Mouse (Mus musculus): ENCODE data around the gene Slc7a9. TPM values are rescaled to one million over a fixed set of nuclear protein-coding genes. Genes with fewer than 3 reads are reported as not detected.
A peak's percentile ranks its signal among the peaks of the same experiment; 100 is the strongest.

The Slc7a9 gene
- polyA plus RNA-seq (2014; fragmentation: Nextera tagmentation; extraction: Ambion mirVana), result 0.17 TPM in 1 of 2 replicates, not detected in the other

DNA sequence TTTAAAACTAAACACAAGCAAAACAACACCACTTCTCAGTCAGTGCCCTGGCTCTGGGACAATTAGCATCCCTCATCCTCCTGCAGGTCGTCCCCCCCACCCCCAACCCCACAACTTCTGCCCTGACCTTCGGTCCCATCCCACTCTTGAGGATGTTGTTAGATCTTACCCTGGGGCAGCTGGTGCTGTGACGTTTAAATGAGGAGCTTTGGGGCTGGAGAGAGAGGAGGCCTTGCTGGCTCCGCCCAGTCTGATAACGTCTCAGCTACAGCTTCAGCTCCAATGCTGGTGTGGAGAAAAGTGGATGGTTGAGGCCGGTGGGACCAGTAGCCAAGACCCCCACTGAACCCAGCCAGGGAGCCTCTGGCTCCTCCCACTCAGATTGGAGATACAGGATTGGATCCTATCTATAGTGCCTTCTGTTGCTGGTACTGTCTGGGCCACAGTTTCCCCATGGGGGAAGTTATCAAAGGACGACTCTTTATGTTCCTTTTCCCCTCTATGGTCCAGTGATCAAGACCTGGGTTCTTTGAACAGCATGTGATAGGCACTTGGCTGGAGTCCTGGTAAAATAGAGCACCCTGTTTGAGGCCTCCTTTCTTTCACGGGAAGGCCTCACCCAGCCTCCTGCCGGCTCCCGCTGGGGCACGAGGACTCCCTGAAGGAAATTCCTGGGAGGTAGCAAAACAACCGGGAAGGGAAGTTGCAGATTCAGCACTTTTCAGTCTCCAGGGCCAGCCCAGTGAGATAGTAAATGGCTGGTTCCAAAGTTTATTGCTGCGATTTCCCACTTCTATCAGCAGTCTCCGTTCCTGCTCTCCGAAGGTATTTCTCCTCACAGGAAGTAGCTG lies at the start of gene Slc7a9:
Slc7a9 (plus strand) TSS at position 801 of the 851 bp plus-strand sequence.
- ATAC-seq (ENCODE audit: low FRiP score), result no peak
- peak; percentile 3 for DNase-seq (ENCODE audit: low spot score)
- no peak within 1 kb of the TSS for H3K27ac ChIP-seq (ENCODE audit: low read depth, low read length)
- H3K4me2 ChIP-seq (replicated peaks; ENCODE audit: low read depth, low read length), result no peak within 1 kb of the TSS
- H3K27me3 ChIP-seq (ENCODE audit: control insufficient read depth, insufficient read depth, low read length), result no peaks in the 10 kb centered on the region
- H3K4me1 ChIP-seq (replicated peaks; ENCODE audit: control insufficient read depth, insufficient read depth, low read length), result no peaks in the 10 kb centered on the region
- H3K4me3 ChIP-seq (ENCODE audit: low read depth, low read length), result no peak within 1 kb of the TSS
- WGBS, result 28% methylated on average over 15 of the region's 15 CpGs
- H3K36me3 ChIP-seq (ENCODE audit: control insufficient read depth, insufficient read depth, low read length), result no peaks in the 10 kb centered on the region
- no peaks in the 10 kb centered on the region for H3K9me3 ChIP-seq (ENCODE audit: control insufficient read depth, low read length)
- no peak within 1 kb of the TSS for H3K9ac ChIP-seq (ENCODE audit: low read depth, low read length)

DNA sequence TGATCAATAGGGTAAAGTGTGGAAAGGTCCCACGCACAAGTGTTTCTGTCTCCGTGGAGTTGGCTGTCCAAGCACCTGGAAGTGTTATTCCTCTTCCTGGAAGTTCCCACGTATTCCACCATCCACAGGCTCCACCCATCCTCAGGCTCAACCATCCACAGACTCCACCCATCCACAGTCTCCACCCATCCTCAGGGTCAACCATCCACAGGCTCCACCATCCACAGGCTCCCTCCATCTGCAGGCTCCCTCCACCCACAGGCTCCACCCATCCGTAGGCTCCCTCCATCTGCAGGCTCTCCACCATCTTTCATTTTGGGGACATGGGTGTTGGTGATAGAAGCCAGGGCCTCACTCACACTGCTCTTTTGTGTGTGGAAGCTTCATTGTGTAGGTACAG lies 47.4 kb upstream of the Slc7a9 start:
- peaks cover 6% of the 10 kb centered on the region for H3K4me1 ChIP-seq (replicated peaks; ENCODE audit: control insufficient read depth, insufficient read depth, low read length)
- WGBS, result 72% methylated on average over 4 of the region's 4 CpGs
- no peak overlapping the region for H3K27ac ChIP-seq (ENCODE audit: low read depth, low read length)
- DNase-seq (ENCODE audit: low spot score) (no peak), ATAC-seq (ENCODE audit: low FRiP score) (no peak)
- H3K27me3 ChIP-seq (ENCODE audit: control insufficient read depth, insufficient read depth, low read length), result no peaks in the 10 kb centered on the region
- no peak overlapping the region for H3K4me2 ChIP-seq (replicated peaks; ENCODE audit: low read depth, low read length)
- no peak overlapping the region for H3K4me3 ChIP-seq (ENCODE audit: low read depth, low read length)
- H3K9ac ChIP-seq (ENCODE audit: low read depth, low read length), result no peak overlapping the region
- H3K36me3 ChIP-seq (ENCODE audit: control insufficient read depth, insufficient read depth, low read length), result peaks cover 9% of the 10 kb centered on the region
- no peaks in the 10 kb centered on the region for H3K9me3 ChIP-seq (ENCODE audit: control insufficient read depth, low read length)

DNA sequence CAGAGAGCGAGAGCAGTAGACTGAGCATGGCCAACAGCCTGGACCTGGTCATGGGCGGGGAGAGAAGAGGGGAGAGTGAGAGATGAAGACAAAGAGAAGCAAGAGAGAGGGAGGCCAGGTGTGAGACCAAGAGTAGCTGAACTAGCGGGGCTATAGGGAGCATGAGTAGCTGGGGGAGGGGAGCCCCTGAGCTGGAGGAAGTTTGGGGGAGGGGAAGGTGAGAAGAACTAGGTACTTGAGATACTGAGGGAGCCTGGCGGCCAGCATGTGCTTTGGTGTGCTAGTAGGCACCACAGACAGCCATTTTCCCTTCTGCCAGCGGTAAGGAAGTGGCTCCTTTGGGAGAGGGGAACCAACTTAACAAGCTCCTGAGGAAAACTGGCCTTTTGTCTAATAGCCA lies 33.4 kb upstream of the Slc7a9 start:
- H3K9me3 ChIP-seq (ENCODE audit: control insufficient read depth, low read length), result no peaks in the 10 kb centered on the region
- H3K27me3 ChIP-seq (ENCODE audit: control insufficient read depth, insufficient read depth, low read length), result no peaks in the 10 kb centered on the region
- 64% methylated on average over 5 of the region's 5 CpGs for WGBS
- no peak overlapping the region for H3K4me3 ChIP-seq (ENCODE audit: low read depth, low read length)
- no peaks in the 10 kb centered on the region for H3K4me1 ChIP-seq (replicated peaks; ENCODE audit: control insufficient read depth, insufficient read depth, low read length)
- ATAC-seq (ENCODE audit: low FRiP score) (no peak), DNase-seq (ENCODE audit: low spot score) (no peak)
- H3K4me2 ChIP-seq (replicated peaks; ENCODE audit: low read depth, low read length), result no peak overlapping the region
- no peak overlapping the region for H3K27ac ChIP-seq (ENCODE audit: low read depth, low read length)
- no peak overlapping the region for H3K9ac ChIP-seq (ENCODE audit: low read depth, low read length)
- 0 out of 2 replicates have a peak, but pooled peaks cover 2% of the 10 kb centered on the region for H3K36me3 ChIP-seq (ENCODE audit: control insufficient read depth, insufficient read depth, low read length)

DNA sequence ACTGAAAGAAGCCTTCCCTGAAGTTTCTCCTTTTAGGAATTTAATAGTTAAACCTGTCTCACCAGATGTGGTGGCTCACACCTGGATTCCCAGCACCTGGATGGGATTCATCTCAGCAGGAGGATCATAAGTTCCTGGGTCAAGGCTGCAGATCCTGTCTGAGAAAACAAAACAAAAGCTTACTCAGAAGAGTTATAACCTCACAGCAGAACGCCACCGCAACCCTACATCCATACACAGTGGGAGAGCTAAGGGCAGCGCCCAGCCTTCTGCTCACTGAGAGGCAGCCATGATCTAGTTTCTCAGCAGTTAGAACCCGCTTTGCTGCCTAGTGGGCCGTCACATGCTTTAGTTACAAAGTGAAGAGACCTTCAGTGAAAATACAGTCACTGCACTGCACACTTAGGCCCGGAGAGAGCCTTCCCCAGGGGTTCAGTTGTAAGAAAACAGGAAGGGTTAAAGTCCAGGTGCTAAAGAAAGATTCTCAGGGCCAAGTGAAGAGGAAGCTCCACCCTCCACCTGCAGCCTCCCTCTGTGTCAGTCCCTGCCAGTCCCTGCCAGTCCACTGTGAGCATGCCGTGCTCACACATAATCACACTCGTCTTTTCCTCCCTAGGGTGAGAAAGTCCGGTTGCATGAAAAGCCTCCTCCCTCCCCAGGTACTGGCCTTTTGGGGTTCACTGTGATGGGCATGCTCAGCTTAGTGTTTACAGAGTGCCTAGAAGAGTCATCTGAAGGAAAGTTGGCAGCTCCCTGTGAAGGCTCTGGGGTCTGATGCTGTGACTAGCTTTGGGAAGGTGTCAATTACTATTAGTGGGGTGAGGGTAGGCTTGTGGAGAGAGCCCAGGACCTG lies 32.6 kb upstream of the Slc7a9 start:
- 0 out of 2 replicates have a peak, but pooled peaks cover 2% of the 10 kb centered on the region for H3K36me3 ChIP-seq (ENCODE audit: control insufficient read depth, insufficient read depth, low read length)
- ATAC-seq (ENCODE audit: low FRiP score) (no peak), DNase-seq (ENCODE audit: low spot score) (no peak)
- no peak overlapping the region for H3K4me3 ChIP-seq (ENCODE audit: low read depth, low read length)
- no peaks in the 10 kb centered on the region for H3K27me3 ChIP-seq (ENCODE audit: control insufficient read depth, insufficient read depth, low read length)
- no peak overlapping the region for H3K27ac ChIP-seq (ENCODE audit: low read depth, low read length)
- no peaks in the 10 kb centered on the region for H3K9me3 ChIP-seq (ENCODE audit: control insufficient read depth, low read length)
- H3K4me2 ChIP-seq (replicated peaks; ENCODE audit: low read depth, low read length), result no peak overlapping the region
- WGBS, result 80% methylated on average over 9 of the region's 9 CpGs
- H3K4me1 ChIP-seq (replicated peaks; ENCODE audit: control insufficient read depth, insufficient read depth, low read length), result no peaks in the 10 kb centered on the region
- H3K9ac ChIP-seq (ENCODE audit: low read depth, low read length), result no peak overlapping the region

DNA sequence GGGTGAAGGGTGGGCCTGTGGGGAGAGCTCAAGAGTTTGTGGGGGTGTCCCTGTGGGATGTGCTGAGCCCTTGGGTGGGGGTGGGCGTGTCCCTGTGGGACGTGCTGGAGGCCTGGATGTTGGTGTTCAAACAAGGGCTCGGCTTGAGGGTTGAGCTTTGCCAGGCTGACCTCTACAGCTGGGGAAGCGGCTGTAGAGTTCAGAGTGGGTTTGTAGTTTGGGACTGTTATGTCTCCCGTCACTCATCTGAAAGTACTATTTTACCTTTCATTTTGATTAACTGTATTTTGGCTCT lies 32.0 kb upstream of the Slc7a9 start:
- no peak for DNase-seq (ENCODE audit: low spot score)
- H3K9ac ChIP-seq (ENCODE audit: low read depth, low read length), result no peak overlapping the region
- H3K27ac ChIP-seq (ENCODE audit: low read depth, low read length), result no peak overlapping the region
- ATAC-seq (ENCODE audit: low FRiP score), result no peak
- no peaks in the 10 kb centered on the region for H3K4me1 ChIP-seq (replicated peaks; ENCODE audit: control insufficient read depth, insufficient read depth, low read length)
- 88% methylated on average over 5 of the region's 5 CpGs for WGBS
- H3K36me3 ChIP-seq (ENCODE audit: control insufficient read depth, insufficient read depth, low read length), result peaks cover 5% of the 10 kb centered on the region
- H3K4me3 ChIP-seq (ENCODE audit: low read depth, low read length), result no peak overlapping the region
- H3K27me3 ChIP-seq (ENCODE audit: control insufficient read depth, insufficient read depth, low read length), result no peaks in the 10 kb centered on the region
- H3K4me2 ChIP-seq (replicated peaks; ENCODE audit: low read depth, low read length), result no peak overlapping the region
- no peaks in the 10 kb centered on the region for H3K9me3 ChIP-seq (ENCODE audit: control insufficient read depth, low read length)

DNA sequence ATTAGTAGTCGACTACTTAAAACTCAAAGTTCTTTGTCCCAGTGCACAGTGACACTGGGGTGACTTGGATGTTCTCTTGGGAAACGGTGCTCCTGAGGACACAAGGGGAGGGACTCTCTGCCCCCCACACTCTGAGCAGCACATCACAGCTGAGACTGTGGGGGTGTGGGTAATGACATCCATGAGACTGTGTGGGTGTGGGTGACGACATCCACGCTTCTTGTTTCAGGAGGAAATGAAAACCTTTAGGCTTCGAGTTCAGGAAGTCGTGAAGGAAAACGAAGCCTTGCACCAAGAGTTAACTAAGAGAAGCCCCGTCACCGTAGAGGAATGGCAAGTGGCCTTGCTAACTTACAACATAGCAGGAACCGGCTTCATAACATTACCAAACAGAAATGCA lies 25.5 kb upstream of the Slc7a9 start:
- peaks cover 10% of the 10 kb centered on the region for H3K36me3 ChIP-seq (ENCODE audit: control insufficient read depth, insufficient read depth, low read length)

DNA sequence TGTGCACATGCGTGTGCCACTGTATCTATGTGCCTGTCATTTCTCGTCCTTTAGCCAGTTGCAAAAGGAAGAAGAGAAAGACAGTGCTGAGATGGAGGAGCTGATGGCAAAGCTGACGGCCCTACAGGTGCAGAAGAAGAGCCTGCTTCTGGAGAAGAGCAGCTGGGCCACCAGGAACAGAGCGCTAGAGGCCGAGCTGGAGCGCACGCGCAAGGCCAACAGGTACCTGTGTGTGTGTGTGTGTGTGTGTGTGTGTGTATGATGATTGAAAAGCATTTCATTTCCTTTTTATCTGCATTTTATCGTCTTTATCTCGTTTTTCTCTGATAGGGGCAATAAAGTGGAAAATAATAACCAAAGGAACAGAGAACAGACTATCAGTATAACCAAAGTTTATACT lies 20.4 kb upstream of the Slc7a9 start:
- H3K27ac ChIP-seq (ENCODE audit: low read depth, low read length), result no peak overlapping the region
- H3K4me2 ChIP-seq (replicated peaks; ENCODE audit: low read depth, low read length), result no peak overlapping the region
- no peak for DNase-seq (ENCODE audit: low spot score)
- WGBS, result 97% methylated on average over 10 of the region's 10 CpGs
- H3K9me3 ChIP-seq (ENCODE audit: control insufficient read depth, low read length), result no peaks in the 10 kb centered on the region
- no peaks in the 10 kb centered on the region for H3K4me1 ChIP-seq (replicated peaks; ENCODE audit: control insufficient read depth, insufficient read depth, low read length)
- ATAC-seq (ENCODE audit: low FRiP score), result no peak
- no peak overlapping the region for H3K9ac ChIP-seq (ENCODE audit: low read depth, low read length)
- H3K4me3 ChIP-seq (ENCODE audit: low read depth, low read length), result no peak overlapping the region
- peaks cover 17% of the 10 kb centered on the region; the same call in 1 of the 2 replicates for H3K36me3 ChIP-seq (ENCODE audit: control insufficient read depth, insufficient read depth, low read length)
- no peaks in the 10 kb centered on the region for H3K27me3 ChIP-seq (ENCODE audit: control insufficient read depth, insufficient read depth, low read length)

More for the DNA sequence above, 25.5 kb upstream of the Slc7a9 start:
- no peak for DNase-seq (ENCODE audit: low spot score)
- Histone ChIP-seq H3K4me3 (ENCODE audit: low read depth, low read length) (no peak overlapping the region), H3K4me2 (replicated peaks; ENCODE audit: low read depth, low read length) (no peak overlapping the region), H3K27me3 (ENCODE audit: control insufficient read depth, insufficient read depth, low read length) (no peaks in the 10 kb centered on the region), H3K27ac (ENCODE audit: low read depth, low read length) (no peak overlapping the region), H3K9ac (ENCODE audit: low read depth, low read length) (no peak overlapping the region), H3K4me1 (replicated peaks; ENCODE audit: control insufficient read depth, insufficient read depth, low read length) (no peaks in the 10 kb centered on the region), H3K9me3 (ENCODE audit: control insufficient read depth, low read length) (no peaks in the 10 kb centered on the region)
- WGBS, result 92% methylated on average over 10 of the region's 10 CpGs
- ATAC-seq (ENCODE audit: low FRiP score), result no peak

DNA sequence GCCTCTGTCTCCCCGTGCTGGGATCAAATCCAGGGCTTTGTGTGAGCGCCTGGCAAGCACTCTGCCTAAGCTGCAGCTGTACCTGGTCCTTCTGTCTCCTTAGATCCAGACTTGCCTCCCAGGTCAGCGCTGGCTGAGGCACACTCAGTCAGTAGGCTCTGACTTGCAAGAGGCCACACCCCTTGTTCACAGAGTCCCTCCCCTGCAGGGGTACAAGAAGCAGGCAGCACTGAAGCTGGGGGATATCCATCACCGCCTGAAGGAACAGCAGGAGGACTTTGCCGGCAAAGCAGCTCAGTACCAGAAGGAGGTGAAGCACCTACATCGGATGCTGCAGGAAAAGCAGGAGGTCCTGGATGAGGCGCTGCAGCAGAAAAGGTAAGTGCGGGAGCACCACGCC lies 13.3 kb upstream of the Slc7a9 start:
- WGBS, result 76% methylated on average over 9 of the region's 9 CpGs
- no peaks in the 10 kb centered on the region for H3K9me3 ChIP-seq (ENCODE audit: control insufficient read depth, low read length)

More for the DNA sequence above, 13.3 kb upstream of the Slc7a9 start:
- no peak for ATAC-seq (ENCODE audit: low FRiP score)
- Histone ChIP-seq H3K4me1 (replicated peaks; ENCODE audit: control insufficient read depth, insufficient read depth, low read length) (no peaks in the 10 kb centered on the region), H3K4me2 (replicated peaks; ENCODE audit: low read depth, low read length) (no peak overlapping the region), H3K36me3 (ENCODE audit: control insufficient read depth, insufficient read depth, low read length) (peaks cover 15% of the 10 kb centered on the region; the same call in 1 of the 2 replicates), H3K4me3 (ENCODE audit: low read depth, low read length) (no peak overlapping the region), H3K27me3 (ENCODE audit: control insufficient read depth, insufficient read depth, low read length) (no peaks in the 10 kb centered on the region), H3K9ac (ENCODE audit: low read depth, low read length) (no peak overlapping the region), H3K27ac (ENCODE audit: low read depth, low read length) (no peak overlapping the region)
- DNase-seq (ENCODE audit: low spot score), result no peak
